Mouse (Mus musculus) gastrocnemius, postnatal 4 days (tissue): Measurements from ENCODE around the gene Stmn3. TPM values are rescaled to one million over a fixed set of nuclear protein-coding genes. Genes with fewer than 3 reads are reported as not detected.

Source experiments
- DNase-seq, 2 experiments: peaks; one replicate each; pipeline ENCODE4 v3.0.0; 2021 to 2022; ENCODE audit warnings: low spot score in 2 of 2, mixed read lengths in 2 of 2
- long read RNA-seq, 2 experiments: library from polyadenylated mRNA; stranded (forward); transcript quantifications; one replicate each; pipeline ENCODE4 v2.0.0; 2021
- total RNA-seq, 2 experiments: library from RNA; stranded (reverse); gene quantifications; 2 replicates each; pipeline ENCODE4 v1.2.3; 2021

Stmn3 gene
- total RNA-seq, result under 1 TPM; 0.32 to 0.47 TPM
- long read RNA-seq, experiment 1, result 0 reads
- long read RNA-seq, experiment 2, partial matches to known transcripts, result 0 of 1 reads
- long read RNA-seq, experiment 2, other reads (novel, unspliced or antisense), result 0 of 1 reads

DNA sequence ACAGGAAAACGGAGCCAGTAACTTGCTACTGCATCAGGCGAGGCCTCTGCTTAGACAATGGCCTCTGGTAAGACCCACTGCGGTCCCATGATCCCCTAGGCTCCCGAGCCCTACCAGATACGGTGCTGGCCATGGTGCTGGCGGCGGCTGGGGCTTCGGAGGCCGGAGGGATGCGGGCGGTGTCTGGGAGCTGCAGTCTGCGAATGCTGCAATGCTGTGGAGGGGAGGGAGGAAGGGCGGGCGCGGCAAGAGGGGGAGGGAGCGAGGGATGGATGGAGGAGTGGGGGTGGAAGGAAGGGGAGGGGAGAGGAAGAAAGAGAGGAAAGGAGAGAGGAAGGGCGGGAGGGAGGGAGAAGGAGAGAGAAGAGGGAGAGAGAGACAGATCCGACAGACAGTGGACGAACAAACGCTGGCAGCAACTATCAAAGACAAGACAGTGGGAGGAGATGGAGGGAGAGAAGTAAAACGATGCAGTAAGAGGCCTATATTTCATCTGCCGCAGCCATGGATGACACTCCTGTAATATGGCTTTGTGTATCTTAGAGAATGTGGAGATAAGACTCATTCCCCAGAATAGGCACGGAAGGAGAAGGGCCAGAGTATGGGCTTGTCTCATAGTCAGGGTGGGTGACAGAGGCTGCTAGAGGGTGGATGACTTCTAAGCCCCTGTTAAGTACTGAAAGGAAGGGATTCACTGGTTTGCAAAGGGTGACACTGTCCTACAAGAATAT is at the start of gene Stmn3:
Gene Stmn3, minus strand, starts transcription at position 421 of the 731 bp plus-strand sequence.
- DNase-seq, result peak; percentile 32 to 61

DNA sequence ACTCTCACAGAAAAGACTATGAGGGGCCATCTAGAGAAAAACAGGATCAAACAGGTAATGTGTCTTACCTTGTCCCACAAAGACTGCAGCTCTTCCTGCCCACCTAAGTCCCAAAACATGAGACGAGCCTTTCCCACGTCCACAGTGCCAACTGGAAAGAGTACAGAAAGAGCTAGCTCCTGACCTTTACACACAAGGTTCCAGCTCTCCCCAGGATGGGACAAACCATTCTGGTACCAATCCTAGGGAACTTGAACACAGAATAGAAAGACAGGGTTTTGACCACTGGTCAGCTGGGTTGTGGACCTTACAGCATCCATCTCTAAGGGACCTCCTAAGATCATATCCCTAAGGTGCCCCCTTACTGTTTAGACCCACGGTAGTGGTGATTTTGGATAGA is 49.6 kb upstream of the Stmn3 start:
- no peak for DNase-seq

DNA sequence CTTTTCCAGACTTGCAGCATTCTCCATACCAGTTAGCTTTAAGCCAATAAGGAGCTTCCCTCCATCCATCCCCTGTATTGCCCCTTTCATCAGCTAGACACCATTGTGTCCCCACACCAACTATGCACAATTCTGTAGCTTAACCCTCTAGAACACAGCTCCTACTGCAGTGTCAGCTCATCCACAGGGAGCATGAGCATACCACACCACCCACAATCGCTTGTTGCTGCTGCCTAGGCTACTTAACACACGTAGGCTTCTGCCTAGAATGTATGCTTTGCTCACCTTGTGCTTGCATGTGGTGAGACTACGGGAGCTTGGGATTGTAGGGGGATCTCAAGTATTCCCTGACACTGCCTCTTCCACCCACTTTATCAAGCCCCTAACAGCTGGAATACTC is 42.5 kb upstream of the Stmn3 start:
- DNase-seq, result no peak

DNA sequence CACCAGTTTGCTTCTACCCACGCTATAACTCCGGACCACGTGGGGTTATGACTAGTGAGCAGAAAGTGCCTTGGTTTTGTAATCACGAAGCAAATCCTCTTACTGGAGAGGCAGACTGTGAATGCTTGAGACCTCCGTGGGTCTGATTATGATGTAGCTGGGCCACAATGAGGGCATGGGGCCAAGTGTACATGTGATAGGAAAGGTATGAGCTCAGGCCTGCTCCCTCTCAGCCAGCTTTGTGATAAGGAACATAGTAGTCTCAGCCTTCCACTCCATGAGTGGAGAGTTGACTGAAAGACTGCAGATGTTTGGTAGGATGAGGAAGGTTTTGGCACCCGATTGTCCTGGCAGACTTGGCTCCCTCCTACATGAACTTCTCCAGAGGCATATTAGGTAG is 28.5 kb upstream of the Stmn3 start:
- no peak for DNase-seq

DNA sequence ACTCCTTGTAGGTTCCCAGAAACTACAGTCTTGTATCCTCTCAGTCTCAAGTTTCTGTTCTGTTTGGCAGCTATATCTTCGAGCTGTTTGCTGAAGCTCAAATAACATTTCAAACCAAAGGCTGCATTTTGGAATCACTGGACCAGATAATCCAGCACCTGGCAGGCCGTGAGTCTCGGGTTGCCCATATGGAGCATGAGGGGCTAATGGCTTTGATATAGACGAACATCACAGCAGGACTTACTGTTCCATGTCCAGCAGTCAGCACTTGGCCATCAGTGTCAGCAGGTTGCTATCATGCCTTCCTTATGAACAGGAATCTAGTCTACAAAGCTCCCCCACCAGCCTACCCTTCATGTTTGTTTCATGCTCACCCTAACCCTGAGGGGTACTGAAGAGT is 26.1 kb upstream of the Stmn3 start:
- DNase-seq, result no peak

DNA sequence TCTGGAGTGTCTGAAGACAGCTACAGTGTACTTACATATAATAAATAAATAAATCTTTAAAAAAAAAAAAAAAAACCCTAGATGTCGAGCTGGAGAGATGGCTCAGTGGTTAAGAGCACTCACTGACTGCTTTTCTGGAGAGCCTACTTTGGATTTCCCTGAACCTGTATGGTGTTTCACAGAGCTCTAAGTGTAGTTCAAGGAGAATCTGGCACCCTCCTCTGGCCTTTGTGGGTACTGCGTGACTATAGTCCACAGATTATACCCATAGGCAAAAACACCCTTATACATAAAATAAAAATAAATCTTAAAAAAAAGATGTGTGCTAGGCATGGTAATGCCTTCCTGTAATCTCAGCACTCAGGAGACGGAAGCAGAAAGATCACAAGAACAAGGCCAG is 19.7 kb upstream of the Stmn3 start:
- DNase-seq, result peak in 1 of 2 experiments; percentile 63

DNA sequence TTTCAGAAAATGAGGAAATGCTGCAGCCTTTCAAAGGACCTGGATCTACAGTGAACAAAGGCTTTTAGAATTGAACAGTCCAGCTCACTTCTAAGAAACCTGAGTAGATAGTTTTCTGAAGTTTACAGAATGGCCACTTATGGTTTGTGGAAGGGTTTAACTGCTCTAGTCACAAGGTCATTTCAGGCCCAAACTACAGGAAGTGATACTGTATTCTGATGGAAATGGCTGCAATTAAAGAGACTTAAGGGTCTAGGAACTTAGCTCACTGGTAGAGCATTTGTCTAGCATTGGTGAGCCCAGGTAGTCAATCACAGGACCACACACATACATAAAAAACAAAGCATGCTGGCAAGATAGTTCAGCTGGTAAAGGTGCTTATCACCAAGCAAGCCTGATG is 18.2 kb upstream of the Stmn3 start:
- DNase-seq, result no peak

DNA sequence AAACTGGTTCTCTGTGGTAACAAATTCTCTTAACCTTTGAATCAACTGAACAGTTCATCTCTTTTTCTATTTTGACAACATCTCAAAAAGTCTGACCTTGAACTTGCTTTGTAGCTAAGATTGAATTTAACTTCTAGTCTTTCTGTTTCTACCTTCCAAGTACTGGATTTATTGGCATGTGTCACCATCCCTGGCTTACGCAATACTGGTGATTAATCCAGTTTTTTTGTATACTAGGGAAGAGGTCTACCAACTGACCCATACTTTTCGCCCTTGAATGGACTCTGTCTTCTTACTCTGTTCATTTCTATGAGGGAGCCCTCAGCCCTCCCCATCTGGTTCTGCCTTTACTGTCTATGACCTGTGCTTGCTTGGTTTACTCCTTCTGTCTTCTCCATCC is 11.8 kb upstream of the Stmn3 start:
- DNase-seq, result no peak

DNA sequence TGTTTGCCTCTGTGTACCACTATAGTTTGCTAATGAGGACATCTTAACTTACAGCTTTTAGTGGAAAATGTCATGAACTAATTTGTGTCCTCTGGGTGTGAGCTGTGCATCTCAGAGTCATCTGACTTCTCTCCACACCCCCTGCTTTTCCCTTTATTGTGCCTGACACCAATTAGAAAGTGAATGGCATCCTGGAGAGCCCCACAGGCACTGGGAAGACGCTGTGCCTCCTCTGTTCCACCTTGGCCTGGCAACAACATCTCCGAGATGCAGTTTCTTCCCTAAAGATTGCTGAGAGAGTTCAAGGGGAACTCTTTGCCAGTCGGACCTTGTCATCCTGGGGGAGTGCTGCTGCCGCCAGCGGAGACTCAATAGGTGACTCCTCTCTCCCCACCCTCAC is 7.8 kb upstream of the Stmn3 start:
- no peak for DNase-seq

DNA sequence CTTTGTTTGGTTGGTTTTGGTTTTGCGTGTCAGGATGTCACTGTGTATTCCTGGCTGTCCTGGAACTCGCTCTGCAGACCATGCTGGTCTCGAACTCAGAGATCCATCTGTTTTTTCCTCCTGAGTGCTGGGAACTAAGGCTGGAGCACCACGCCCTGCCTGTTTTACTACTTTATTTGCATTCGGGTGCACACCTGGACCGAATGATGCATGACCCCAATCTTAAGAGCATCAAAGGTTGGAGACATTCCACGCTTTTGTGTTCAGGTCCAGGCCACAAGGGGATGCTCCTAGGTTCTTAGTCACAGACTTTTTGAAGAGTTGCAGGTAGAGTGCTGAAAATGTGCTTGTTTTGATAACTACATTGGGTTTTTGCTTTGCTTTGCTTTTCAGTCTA is 5.8 kb upstream of the Stmn3 start:
- no peak for DNase-seq

DNA sequence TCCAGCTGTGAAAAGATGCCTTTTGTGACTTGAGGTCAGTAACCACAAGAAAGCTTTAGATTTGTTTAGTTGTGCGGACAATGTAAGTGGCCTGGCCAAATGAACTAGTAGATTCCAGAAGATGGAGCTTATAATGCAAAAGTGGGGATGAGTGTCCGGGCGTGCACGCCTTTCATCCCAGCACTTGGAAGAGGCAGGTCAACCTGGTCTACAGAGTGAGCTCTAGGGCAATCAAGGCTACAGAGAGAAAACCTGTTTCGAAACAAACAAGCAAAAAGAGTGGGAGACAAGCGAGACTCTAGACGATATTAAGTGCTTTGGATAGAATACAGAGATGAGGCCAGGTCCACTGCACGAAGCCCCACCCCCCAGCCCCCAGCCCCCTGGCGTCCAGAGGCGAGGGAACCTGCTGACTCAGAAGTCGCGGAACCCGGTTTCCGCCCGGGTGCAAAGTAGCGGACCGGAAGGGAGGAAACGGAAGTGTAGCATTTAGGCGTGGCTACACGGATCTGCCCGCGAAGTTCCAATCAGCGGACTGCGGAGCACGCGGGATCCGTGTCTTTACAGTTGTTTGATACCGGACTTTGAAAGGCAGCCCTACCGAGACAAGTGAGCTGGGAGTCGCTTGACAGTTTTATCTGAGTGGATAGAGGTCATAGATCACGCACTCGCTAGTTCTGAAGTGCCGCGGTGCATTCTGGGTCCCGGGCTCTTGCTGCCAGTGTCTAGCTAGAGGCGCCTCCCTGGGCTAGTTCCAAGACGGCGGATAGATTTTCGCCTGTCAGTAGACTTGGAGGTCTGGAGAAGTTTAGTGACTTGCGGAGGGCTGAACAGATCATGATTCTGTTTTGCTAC is 5.2 kb upstream of the Stmn3 start, which contains the start of gene Rtel1:
Gene Rtel1, plus strand, starts transcription at position 492 of the 855 bp plus-strand sequence.
- peak; percentile 55 to 84 for DNase-seq

DNA sequence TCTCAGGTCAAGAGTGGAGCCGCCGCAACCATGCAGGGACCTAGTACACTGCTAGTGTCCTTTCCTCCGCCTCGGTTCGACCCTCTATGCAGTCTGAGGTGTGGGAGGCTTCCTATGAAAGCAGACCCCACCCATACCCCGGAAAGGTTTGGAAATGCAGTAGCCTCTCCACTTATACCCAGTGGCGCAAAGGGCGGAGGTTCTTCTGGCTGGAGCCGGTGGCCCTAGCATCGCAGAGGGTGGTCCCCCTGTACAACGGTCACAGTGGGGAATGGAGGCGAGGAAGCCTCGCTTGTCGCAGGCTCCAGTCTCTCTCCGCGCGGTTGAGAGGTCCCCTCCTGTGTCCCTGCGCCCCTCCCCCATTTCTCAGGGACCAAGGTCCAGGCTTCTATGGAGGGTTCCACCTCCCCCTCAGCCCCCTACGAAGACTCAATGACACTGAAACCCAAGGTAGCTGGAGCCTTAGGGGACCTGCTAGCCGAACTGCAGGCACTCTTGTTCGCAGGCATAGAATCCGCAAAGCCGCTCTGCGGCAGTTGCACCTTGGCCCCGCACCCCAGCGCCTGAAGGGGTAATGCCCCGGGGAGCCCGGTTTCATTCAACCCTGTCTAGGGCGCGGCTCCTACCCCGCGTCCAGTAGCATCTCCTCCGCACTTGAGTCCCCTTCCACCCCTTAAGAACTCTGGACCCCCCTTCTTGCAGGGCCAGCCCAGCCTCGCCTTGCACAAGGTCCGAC is 788 bp downstream of the Stmn3 start:
- DNase-seq, result no peak

DNA sequence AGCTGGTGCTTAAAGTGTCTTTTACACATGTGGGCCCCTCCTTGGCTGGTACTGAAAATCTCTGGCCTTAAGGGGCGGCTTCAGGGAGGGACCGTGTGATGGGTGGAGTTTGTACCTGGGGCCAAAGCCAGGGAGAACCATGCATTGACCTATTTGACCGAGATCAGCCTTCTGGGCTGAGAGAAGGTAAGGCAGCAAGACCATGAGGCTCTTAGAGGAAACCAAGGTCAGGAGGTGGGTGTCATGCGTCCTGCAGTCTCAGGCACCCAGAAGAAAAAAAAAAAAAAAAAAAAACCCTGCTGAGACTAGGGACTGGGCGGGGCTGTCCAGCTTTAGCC is 1.3 kb downstream of the Stmn3 start:
- DNase-seq, result no peak

DNA sequence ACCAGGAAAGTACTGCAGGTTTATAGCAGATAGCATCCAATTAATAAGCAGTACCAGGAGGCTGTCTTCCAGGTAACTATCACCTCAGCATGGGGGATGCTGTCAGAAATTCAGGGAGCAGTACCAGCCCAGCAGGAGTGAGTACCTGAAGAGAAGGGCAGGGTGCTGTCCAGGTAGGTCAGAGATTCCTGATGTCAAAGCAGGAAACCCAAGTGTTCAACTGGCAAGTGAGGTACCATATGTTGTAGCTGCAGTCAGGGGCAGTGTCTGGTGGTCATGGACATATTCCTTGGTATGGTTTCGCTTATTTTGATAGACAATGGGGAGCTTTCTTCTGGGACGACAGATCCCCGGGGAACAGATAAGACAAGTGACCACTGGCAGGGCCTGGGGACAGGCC is 1.9 kb downstream of the Stmn3 start:
- no peak for DNase-seq

DNA sequence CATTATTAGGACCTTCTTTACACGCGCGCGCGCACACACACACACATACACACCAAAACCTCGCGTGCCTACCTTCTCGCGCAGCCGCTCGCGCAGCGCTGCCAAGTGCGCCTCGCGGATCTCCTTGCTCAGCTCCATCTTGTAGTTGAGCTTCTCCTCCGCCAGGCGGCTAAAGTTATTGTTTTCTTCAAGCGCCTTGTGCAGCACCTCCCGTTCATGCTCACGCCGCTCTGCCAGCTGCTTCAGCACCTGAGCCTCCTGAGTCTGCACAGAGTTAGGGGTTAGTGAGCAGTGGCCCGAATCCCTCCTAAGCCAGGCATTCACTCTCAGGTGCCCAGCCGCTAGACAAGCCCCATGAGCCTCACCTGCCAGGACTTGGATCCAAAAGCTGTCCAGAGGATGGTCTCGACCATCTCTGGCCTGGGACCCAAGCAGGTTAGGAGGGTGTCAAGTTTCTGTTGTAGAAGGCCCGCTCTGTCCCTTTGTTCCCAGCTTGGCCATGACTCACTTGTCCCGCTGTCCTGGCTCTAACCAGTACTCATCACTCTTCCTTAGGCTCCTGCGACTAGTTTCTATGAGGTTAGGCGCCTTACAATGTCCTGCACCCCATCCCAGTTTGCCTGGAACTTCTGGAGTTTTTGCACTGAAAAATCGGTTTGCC is 7.0 kb downstream of the Stmn3 start:
- peak in 1 of 2 experiments; percentile 24 for DNase-seq

DNA sequence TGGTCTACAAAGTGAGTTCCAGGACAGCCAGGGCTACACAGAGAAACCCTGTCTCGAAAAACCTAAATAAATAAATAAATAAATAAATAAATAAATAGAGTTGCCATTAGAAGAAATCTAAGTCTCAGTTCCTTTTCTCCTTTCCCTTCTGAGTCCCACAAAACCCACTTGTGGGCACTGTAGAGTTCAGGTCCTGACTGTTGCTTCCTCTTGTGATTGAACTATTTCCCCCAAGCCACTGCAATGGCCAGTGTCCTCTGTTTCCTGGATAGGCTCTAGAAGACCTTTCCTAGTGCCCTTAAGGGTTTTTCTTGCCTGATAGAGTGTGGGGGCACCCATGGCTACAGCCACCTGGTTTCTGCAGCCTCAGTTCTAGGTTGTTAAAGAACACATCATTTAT is 9.4 kb downstream of the Stmn3 start:
- no peak for DNase-seq

DNA sequence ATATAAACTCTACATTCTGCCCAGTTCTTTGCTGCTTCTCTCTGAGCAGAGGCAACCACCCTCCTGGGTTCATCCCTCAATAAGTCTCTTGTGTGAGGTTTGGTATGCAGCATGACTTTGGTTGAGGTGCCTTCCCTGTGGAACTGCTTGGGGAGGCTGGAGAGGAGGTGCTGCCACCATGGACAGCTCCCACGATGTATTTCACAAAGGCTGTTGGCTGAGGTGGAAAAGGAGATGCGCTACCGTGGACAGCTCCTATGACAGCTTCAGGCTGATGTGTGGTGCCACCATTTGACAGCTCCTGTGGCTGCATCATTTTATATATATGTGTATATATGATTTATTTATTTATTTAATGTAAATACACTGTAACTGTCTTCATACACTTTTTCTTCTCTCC is 12.3 kb downstream of the Stmn3 start:
- DNase-seq, result no peak

DNA sequence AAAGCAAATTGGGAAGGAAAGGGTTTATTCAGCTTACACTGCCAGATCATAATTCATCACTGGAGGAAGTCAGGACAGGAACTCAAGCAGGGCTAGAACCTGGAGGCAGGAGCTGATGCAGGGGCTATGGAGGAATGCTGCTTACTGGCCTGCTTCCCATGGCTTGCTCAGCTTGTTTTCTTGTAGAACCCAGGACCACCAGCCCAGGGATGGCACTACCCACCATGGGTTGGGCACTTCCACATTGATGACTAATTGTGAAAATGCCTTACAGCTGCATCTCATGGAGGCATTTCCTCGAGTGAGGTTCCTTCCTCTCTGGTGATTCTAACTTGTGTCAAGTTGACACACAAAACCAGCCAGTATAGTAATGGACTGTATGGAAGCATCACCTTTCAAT is 23.4 kb downstream of the Stmn3 start:
- no peak for DNase-seq

DNA sequence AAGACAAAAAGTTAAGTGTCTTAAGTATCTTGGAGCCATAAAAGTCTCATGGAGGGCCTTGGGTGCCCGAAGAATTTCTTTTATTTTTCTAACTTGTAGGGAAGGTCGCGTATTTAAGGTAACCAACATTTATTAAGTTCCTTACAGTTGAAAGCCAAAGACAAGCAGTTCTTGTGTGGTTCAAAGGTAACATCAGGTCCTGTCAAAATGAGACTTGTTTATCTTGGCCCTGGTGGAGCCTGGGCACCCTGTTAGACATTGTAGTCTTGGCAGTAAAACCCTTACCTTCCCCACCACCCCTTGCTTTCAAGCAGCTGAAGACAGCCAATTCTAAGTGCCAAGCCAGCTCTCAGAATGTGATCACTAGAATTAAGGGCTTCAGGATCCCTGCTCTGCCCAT is 25.6 kb downstream of the Stmn3 start:
- no peak for DNase-seq

DNA sequence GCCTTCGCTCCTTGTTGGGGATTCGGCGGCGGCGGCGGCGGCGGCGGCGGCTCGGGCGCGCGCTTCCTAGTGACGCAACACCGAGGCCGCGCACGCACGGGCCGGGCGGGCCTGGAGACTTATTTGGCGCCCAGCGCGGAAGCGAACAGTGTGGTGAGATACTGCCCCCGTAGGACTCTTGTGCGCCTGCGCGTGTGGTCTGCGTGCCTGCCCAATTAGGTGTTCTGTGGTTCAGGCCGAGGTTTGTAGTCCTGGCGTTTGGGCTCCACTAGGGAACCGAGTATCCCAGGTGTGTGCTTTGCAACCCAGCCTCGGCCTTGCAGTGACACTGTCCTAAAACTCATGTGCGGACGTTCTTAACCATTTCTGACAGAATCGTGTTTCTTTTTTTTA is 26.3 kb downstream of the Stmn3 start, which contains the start of gene Gmeb2:
Gene Gmeb2, minus strand, starts transcription at position 78 of the 393 bp plus-strand sequence.
- peak; percentile 81 to 92 for DNase-seq

DNA sequence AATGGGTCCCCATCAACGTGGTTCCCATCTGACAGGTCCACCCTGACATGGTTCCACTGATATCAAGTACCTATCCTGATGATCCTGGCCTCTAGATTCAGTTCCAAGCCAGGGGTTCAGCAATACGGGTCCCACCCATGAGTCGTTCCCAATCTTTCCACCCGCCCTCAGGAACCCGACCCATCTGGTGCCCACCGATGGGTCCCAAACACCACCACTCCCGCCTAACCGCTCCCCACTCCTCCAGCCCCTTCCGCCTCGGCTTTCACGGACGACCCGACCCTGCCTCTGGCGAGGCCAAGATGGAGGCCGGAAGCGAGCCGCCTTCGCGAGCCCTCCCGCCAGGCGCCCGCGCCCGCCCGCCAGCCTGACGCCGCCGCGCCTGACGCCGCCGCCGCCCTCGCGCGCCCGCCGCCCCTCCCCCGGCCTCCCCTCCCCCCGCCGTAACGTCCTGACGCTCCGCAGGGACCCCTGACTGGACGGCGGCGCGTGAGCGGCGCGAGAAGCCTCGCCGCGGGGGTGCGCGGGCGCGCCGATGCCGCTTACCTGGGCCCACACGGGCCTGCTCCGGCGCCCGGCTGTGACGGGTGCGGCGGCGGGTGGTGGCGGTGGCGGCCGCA is 26.9 kb downstream of the Stmn3 start:
- DNase-seq, result peak; percentile 84 to 86
